Mouse (Mus musculus): ENCODE results near the gene Coro1b.

- TF ChIP-seq ZC3H11A (IDR thresholded peaks at IDR 0.05; ENCODE audit: borderline replicate concordance, low read depth, low read length) (no peak), MAFK (IDR thresholded peaks at IDR 0.05; ENCODE audit: insufficient read depth, low read depth, low read length) (no peak), ZNF384 (IDR thresholded peaks at IDR 0.05; ENCODE audit: low read depth, low read length) (no peak), HCFC1 (IDR thresholded peaks at IDR 0.05; ENCODE audit: borderline replicate concordance, insufficient read depth, low read length) (no peak), CHD2 (IDR thresholded peaks at IDR 0.05; ENCODE audit: low read depth, low read length) (no peak)
Observed at GRCm38 (mm10) chr19:4142416-4143173, 5.8 kb upstream of the Coro1b start.
